Mouse (Mus musculus) hindlimb bud, embryonic 11.5 days (tissue): ENCODE measurements around the gene 4931414P19Rik.

ENCODE experiments used
- DNase-seq: peaks from one replicate; pipeline ENCODE4 v3.0.0-alpha.2; 2012; ENCODE audit warnings: low read depth, low spot score; ENCODE audit errors: extremely low spot score

The 4931414P19Rik gene

DNA sequence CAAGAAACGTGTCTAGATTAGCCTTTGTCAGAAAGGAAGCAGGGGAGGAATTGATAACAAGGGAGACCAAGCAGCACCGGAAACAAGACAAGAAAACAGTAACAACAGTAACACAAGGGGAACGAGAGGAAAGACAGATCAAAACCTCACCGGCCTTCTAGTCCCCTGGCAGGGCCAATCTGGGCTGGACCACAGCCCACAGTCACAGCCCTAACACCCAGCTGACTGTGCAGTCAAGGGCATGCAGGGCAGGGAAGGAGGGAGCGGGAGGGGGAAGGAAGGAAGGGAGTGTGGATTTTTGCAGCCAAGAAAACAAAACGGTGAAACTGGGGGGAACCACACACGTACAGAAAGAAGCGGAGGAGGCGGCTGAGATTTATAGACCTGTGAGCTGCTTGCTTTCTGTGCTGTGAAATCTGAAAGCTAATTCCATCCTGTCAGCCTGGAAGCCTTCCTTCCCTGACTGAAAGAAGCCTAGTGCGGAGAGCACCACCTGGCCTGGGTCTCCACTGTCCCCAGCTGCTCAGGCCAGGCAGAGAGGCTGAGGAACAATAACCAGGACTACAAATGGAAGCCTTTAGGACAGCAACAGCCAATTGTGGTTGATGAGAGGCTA, 13.4 kb downstream of the 4931414P19Rik start:
- DNase-seq: no peak

DNA sequence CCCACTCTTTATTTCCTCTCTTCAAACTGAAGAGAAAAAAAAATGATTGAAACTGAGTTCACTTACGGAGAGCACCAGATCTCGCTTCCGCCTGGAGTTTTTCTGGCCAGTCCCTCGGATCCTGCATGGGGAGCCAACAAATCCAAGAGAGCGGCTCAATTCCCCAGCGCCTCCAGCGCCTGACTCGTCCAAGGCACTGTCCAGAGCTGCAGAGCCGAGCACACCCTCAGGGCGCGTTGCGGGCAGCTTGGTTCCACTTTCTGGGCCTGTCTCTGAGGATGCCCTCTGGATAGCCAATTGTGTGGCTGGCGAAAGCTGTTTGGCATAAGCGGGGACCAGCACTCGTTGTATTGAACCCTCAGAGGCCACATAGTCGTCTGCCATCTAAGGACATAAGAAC, 14.7 kb downstream of the 4931414P19Rik start:
- no peak for DNase-seq

GRCm38 (mm10) chr14:54583681-54584338, 22.0 kb downstream of the 4931414P19Rik start:
- no peak for DNase-seq

- no peak for DNase-seq
Observed at GRCm38 (mm10) chr14:54582536-54582935, 23.3 kb downstream of the 4931414P19Rik start.

- no peak for DNase-seq
Observed at GRCm38 (mm10) chr14:54579638-54580037, 26.2 kb downstream of the 4931414P19Rik start.

DNA sequence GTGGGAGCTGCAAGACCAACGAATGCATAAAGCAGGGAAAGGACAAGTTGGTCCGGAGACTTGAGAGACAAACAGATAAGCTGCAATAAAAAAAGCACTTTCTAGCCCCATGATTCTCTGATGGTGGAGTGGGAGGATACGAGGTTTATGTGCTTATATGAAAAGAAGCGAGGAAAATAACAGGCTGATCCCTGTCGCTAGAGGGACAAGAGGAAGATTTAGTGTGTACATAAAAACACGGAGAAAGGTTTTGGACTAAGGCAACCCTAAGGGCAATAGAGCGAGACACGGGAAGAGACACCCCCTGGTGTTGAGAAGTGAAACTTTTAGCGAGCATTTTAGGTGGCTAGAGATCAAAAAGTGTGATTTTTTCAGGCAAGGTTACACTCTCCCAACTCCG, 27.7 kb downstream of the 4931414P19Rik start:
- DNase-seq: peak; percentile 74

DNA sequence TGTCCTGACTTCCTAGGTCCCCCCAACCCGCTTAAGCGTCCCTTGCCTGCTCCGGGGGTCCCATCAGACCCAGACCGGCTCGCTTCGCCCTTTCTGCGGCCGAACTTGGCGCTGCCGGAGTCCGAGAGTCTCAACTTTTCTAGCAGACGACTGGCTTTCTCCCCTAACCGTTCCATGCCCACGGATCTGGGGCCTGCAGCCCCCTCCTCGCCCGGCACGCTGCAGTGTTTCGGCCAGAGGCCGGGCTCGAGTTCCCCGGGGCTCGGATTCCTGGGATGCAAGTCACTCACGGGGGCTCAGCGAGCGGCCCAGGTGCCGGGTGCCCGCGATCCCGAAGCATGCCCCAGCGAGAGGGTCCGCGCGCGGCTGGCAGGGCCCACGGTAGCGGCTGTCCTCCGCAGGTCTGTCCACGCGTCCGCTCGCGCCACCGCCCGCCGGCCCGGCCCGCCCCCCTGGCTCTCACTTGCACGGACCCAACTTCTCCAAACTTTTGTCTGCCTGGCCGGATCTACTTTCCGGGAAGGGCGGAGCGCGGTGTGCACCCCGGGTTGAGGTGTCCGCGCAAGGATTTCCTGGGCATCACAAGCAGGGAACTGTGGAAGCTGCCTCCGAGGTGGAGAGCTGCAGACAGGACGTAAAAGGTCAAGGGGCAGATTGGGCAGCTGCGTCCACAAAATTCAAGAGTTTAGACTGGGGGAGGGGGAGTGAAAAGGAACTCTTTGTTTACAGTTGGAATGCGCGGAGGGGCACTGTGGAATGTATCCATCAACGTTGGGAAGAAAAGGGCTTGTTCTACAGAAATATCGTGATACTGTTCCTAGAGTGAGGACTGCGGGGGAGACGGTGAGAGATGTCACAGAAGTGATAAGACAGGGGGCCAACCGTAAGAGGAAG, 28.5 kb downstream of the 4931414P19Rik start, which contains the start of gene Ajuba:
Gene Ajuba (minus strand): TSS at position 470 of the 894 bp plus-strand sequence.
- no peak for DNase-seq

- DNase-seq: no peak
Observed at GRCm38 (mm10) chr14:54576241-54577088, 29.3 kb downstream of the 4931414P19Rik start.

- no peak for DNase-seq
Observed at GRCm38 (mm10) chr14:54575631-54576030, 30.2 kb downstream of the 4931414P19Rik start.

DNA sequence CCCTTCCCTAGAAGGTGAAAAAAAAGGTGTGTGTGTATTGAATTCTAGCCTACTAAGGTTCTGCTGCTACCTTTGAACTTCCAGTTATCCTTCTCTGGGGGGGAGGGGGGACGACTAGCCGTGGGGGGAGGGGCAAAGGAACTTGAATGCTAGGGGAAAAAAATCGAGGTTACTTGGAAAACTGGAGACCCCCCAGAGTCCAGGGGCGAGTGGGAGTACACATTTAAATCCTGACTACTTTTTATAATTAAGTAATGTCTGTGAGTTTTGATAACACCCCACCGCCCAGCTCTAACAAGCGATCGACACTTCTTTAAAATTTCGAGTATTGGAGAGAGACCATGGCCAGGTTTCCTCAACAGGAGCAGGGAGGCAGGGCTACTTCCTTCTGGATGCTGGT, 30.8 kb downstream of the 4931414P19Rik start:
- DNase-seq: no peak

GRCm38 (mm10) chr14:54574253-54574652, 31.5 kb downstream of the 4931414P19Rik start:
- no peak for DNase-seq

DNA sequence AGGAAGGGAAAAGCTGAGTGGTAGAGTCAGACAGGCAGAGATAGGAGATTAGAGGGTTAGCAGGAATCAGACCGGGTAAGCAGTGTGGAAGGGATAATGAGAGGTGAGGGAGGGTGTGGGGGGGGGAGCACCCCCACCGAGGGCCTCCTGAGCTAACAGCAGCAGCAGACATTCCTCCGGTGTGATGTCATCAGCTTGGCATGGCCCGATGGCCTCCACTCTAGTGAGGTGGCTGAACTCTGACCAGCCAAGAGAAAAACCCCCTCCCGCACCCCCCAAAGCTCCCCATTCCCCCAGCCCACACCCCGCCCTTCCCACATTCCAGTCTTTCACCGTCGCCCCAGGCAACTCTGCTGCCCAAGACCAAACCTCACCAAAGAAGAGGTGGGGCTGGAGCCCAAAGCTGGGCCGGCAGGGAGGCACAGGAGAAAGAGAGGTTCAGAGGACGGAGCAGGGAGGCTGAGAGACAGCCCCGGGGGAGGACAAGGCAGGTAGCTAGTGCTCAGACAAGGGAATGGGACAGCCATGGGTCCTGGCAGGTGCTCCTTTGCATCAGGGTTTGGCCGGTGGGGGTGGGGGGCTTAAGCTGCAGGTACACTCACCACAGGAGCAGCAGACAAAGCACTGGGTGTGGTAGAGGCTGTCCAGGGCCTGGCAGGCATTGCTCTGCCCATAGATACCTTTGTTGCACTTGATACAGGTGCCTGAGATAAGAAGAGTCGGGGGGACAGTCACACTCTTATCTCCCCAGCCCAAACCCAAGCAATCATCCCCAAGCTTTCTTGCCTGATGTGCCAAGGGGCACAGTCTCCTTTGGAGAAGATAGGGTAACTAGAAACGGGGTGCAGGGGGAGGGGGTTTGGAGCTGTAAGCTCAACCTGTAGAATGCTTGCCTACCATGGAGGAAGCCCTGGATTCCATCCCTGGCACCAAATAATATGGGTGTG, 32.7 kb downstream of the 4931414P19Rik start:
- DNase-seq: no peak

DNA sequence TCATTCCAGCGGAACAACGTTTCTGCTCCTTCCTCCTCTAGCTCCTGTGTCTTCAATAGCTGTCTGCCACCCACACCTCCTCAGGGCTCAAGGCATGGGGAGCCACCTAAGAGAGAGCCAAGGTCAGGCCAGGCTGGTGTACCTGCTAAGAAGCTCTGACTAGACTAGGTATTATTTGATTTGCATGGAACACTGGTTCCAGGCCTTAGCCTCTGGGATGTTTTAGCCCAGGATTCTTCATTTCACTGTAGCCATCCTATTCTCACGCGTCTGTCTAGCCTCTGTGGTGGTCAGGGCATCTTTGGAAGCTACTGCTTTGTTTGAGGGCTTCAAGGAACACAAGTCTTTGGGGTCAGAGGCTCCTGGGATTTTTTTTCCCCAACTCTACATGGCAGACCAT, 33.7 kb downstream of the 4931414P19Rik start:
- DNase-seq: no peak

DNA sequence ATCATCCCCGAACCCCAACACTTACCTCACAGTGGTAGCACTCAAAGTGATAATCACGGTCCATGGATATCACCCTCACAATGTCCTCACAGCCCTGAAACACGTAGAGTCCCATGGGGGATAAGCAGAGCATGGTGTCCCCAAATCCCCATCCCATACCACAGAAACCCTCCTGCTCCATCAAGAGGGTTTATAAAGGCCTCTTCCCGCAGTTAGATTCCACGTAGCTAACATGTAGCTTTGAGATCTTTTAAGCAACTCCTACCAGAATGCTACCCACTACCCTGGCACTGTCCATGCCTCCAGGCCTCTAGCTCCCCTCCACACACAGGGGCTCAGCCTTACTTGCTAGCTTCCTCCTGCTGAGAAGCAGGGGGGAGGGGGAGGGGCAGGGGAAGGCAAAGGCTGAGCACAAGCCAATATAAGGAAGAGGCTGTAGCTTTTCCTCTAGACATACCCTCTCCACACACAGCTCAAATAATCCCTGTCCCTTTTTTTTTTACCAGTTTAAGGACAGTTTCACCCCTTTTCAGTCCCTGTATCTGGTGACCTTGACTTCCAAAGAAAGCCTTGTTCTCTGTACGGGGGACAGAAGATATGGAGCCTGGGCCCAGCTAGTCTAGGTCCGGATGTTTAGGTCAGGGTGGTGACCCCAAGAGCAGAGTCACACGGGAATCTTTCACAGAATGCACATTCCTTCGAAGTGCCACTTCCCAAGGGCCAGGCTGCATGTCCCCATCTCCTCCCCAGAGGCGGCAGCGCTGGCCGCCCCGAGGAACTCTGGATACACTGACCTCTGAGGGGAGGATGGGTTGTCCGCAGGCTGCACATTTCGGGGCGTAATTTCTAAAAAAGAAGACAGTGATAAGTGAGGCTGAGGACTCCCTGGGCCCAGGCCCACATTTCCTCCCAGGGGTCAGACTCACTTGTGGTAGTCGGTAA, 36.1 kb downstream of the 4931414P19Rik start:
- no peak for DNase-seq

GRCm38 (mm10) chr14:54568694-54569414, 36.9 kb downstream of the 4931414P19Rik start:
- DNase-seq: no peak

- DNase-seq: no peak
Observed at GRCm38 (mm10) chr14:54560527-54561242, 45.1 kb downstream of the 4931414P19Rik start.

GRCm38 (mm10) chr14:54557330-54557729, 48.5 kb downstream of the 4931414P19Rik start:
- no peak for DNase-seq
